Mouse (Mus musculus) heart, embryonic 15.5 days (tissue): ENCODE measurements around the gene Erbb3. TPM values are rescaled to one million over a fixed set of nuclear protein-coding genes. Genes with fewer than 3 reads are reported as not detected.

Experiments used
- ATAC-seq: fragments of 200-750 bp; cut with Nextera tagmentation; replicated peaks from 2 replicates; pipeline ENCODE4 v1.8.0; 2017; ENCODE audit warnings: low read depth, moderate TSS enrichment; ENCODE audit not compliant: insufficient number of reproducible peaks, insufficient read depth, low FRiP score
- H3K27ac ChIP-seq: fragments of 300-500 bp; sonication (generic); 2 replicates; pipeline ENCODE4 v1.5.1; 2015; ENCODE audit warnings: mild to moderate bottlenecking, inconsistent platforms
- H3K27me3 ChIP-seq: fragments of 300-500 bp; sonication (generic); 2 replicates; pipeline ENCODE4 v1.6.1; 2015; ENCODE audit warnings: inconsistent platforms
- H3K36me3 ChIP-seq: fragments of 300-500 bp; sonication (generic); 2 replicates; pipeline ENCODE4 v1.6.1; 2015; ENCODE audit warnings: mild to moderate bottlenecking, inconsistent platforms
- H3K4me1 ChIP-seq: fragments of 300-500 bp; sonication (generic); replicated peaks from 2 replicates; pipeline ENCODE4 v1.6.1; 2015; ENCODE audit warnings: inconsistent platforms
- H3K4me2 ChIP-seq: fragments of 300-500 bp; sonication (generic); 2 replicates; pipeline ENCODE4 v1.6.1; 2015; ENCODE audit warnings: inconsistent platforms, mild to moderate bottlenecking, moderate library complexity
- H3K4me3 ChIP-seq: fragments of 300-500 bp; sonication (generic); 2 replicates; pipeline ENCODE4 v1.5.1; 2015; ENCODE audit warnings: mild to moderate bottlenecking, inconsistent platforms
- H3K9ac ChIP-seq: fragments of 300-500 bp; sonication (generic); 2 replicates; pipeline ENCODE4 v1.6.1; 2015; ENCODE audit warnings: mild to moderate bottlenecking, inconsistent platforms
- H3K9me3 ChIP-seq: fragments of 300-500 bp; sonication (generic); replicated peaks from 2 replicates; pipeline ENCODE4 v1.6.1; 2016; ENCODE audit warnings: inconsistent platforms
- WGBS: fragments of 180-500 bp; shearing (Covaris S2); methylation state at CpG from one replicate; pipeline ENCODE4 v1.1.7; 2015; ENCODE audit warnings: mixed read lengths; 5-methylcytosine and 5-hydroxymethylcytosine counted together
- polyA plus RNA-seq: library from polyadenylated mRNA; unstranded; fragments of >200 nt; fragmentation: Nextera tagmentation; extraction: Ambion mirVana; gene quantifications from 2 replicates; pipeline ENCODE4 v1.2.1, GENCODE M21; 2015

Gene Erbb3
- polyA plus RNA-seq, 1 experiment from 2014 or later: 3.4 TPM

GRCm38 (mm10) chr10:128586546-128586945 lies 2.9 kb downstream of the Erbb3 start:
- no peak overlapping the region for H3K4me2 ChIP-seq

GRCm38 (mm10) chr10:128584386-128584785 lies 5.1 kb downstream of the Erbb3 start:
- no peak for ATAC-seq
- Histone ChIP-seq H3K4me1 (peaks cover 27% of the 10 kb centered on the region), H3K9ac (no peak overlapping the region), H3K9me3 (no peaks in the 10 kb centered on the region), H3K27me3 (peaks cover 21% of the 10 kb centered on the region), H3K4me2 (peak overlapping the region; percentile 59), H3K36me3 (no peaks in the 10 kb centered on the region), H3K27ac (peak overlapping the region; percentile 73; the same call in 1 of the 2 replicates), H3K4me3 (peak overlapping the region; percentile 39; the same call in 1 of the 2 replicates)
- 13% methylated on average over 4 of the region's 4 CpGs for WGBS

More at GRCm38 (mm10) chr10:128586546-128586945, 2.9 kb downstream of the Erbb3 start:
- Histone ChIP-seq H3K27me3 (peaks cover 25% of the 10 kb centered on the region), H3K4me3 (no peak overlapping the region), H3K9ac (no peak overlapping the region), H3K4me1 (peaks cover 28% of the 10 kb centered on the region), H3K9me3 (no peaks in the 10 kb centered on the region), H3K27ac (no peak overlapping the region), H3K36me3 (no peaks in the 10 kb centered on the region)
- 20% methylated on average over 1 of the region's 1 CpGs for WGBS
- no peak for ATAC-seq

- Histone ChIP-seq H3K4me2 (peak overlapping the region; percentile 59), H3K27ac (peak overlapping the region; percentile 73), H3K36me3 (no peaks in the 10 kb centered on the region), H3K9me3 (no peaks in the 10 kb centered on the region), H3K4me1 (peaks cover 20% of the 10 kb centered on the region), H3K27me3 (peaks cover 14% of the 10 kb centered on the region), H3K4me3 (peak overlapping the region; percentile 39), H3K9ac (peak overlapping the region; percentile 50)
- 19% methylated on average over 7 of the region's 7 CpGs for WGBS
- peak; percentile 87 for ATAC-seq
Measured at GRCm38 (mm10) chr10:128583644-128584043, 5.8 kb downstream of the Erbb3 start.

- Histone ChIP-seq H3K9ac (no peak overlapping the region), H3K36me3 (no peaks in the 10 kb centered on the region; the same call in none of the 2 replicates), H3K4me3 (no peak overlapping the region), H3K27ac (no peak overlapping the region), H3K4me2 (no peak overlapping the region), H3K9me3 (no peaks in the 10 kb centered on the region), H3K27me3 (no peaks in the 10 kb centered on the region), H3K4me1 (peaks cover 13% of the 10 kb centered on the region)
- no peak for ATAC-seq
- 81% methylated on average over 4 of the region's 4 CpGs for WGBS
Measured at GRCm38 (mm10) chr10:128579731-128580130, 9.7 kb downstream of the Erbb3 start.

GRCm38 (mm10) chr10:128579298-128579697 lies 10.2 kb downstream of the Erbb3 start:
- Histone ChIP-seq H3K4me3 (no peak overlapping the region), H3K27ac (no peak overlapping the region), H3K36me3 (no peaks in the 10 kb centered on the region; the same call in none of the 2 replicates), H3K27me3 (no peaks in the 10 kb centered on the region), H3K4me2 (no peak overlapping the region), H3K9me3 (no peaks in the 10 kb centered on the region), H3K9ac (no peak overlapping the region), H3K4me1 (peaks cover 11% of the 10 kb centered on the region)
- 70% methylated on average over 3 of the region's 3 CpGs for WGBS
- no peak for ATAC-seq

- Histone ChIP-seq H3K4me2 (no peak overlapping the region), H3K36me3 (no peaks in the 10 kb centered on the region; the same call in none of the 2 replicates), H3K4me1 (peaks cover 2% of the 10 kb centered on the region), H3K4me3 (no peak overlapping the region), H3K9me3 (no peaks in the 10 kb centered on the region), H3K27me3 (no peaks in the 10 kb centered on the region), H3K27ac (no peak overlapping the region), H3K9ac (no peak overlapping the region)
- 55% methylated on average over 11 of the region's 11 CpGs for WGBS
- ATAC-seq: no peak
Measured at GRCm38 (mm10) chr10:128578330-128578729, 11.1 kb downstream of the Erbb3 start.

- Histone ChIP-seq H3K36me3 (peaks cover 3% of the 10 kb centered on the region), H3K27ac (no peak overlapping the region), H3K4me2 (no peak overlapping the region), H3K4me3 (no peak overlapping the region), H3K4me1 (no peaks in the 10 kb centered on the region), H3K9me3 (no peaks in the 10 kb centered on the region), H3K9ac (no peak overlapping the region), H3K27me3 (no peaks in the 10 kb centered on the region)
- WGBS: 81% methylated on average over 2 of the region's 2 CpGs
- no peak for ATAC-seq
Measured at GRCm38 (mm10) chr10:128575063-128575462, 14.4 kb downstream of the Erbb3 start.

- no peaks in the 10 kb centered on the region for H3K9me3 ChIP-seq
- H3K27ac ChIP-seq: peak within 1 kb of the TSS; percentile 92
- peaks cover 23% of the 10 kb centered on the region for H3K36me3 ChIP-seq
- peak within 1 kb of the TSS; percentile 83 for H3K4me2 ChIP-seq
- H3K27me3 ChIP-seq: no peaks in the 10 kb centered on the region
- WGBS: under 1% methylated on average over 58 of the region's 58 CpGs
- peak within 1 kb of the TSS; percentile 88 for H3K4me3 ChIP-seq
- ATAC-seq: peak; percentile 96
- peak within 1 kb of the TSS; percentile 96 for H3K9ac ChIP-seq
- H3K4me1 ChIP-seq: peaks cover 20% of the 10 kb centered on the region
Measured at GRCm38 (mm10) chr10:128565788-128566531, 23.5 kb downstream of the Erbb3 start, which contains the start of gene Pa2g4. Pa2g4 (minus strand) TSS chr10:128565987.

- Histone ChIP-seq H3K9me3 (no peaks in the 10 kb centered on the region), H3K4me2 (peak overlapping the region; percentile 83), H3K27ac (peak overlapping the region; percentile 92), H3K27me3 (no peaks in the 10 kb centered on the region), H3K9ac (peak overlapping the region; percentile 96), H3K36me3 (peaks cover 27% of the 10 kb centered on the region), H3K4me3 (peak overlapping the region; percentile 88), H3K4me1 (peaks cover 20% of the 10 kb centered on the region)
- peak; percentile 8 for ATAC-seq
- WGBS: 0% methylated on average over 42 of the region's 46 CpGs
Measured at GRCm38 (mm10) chr10:128565206-128565787, 24.2 kb downstream of the Erbb3 start.

GRCm38 (mm10) chr10:128563544-128563943 lies 25.9 kb downstream of the Erbb3 start:
- 85% methylated on average over 6 of the region's 6 CpGs for WGBS
- no peak for ATAC-seq
- Histone ChIP-seq H3K27me3 (no peaks in the 10 kb centered on the region), H3K4me2 (peak overlapping the region; percentile 83; the same call in 1 of the 2 replicates), H3K9ac (no peak overlapping the region), H3K4me1 (peaks cover 20% of the 10 kb centered on the region), H3K4me3 (no peak overlapping the region), H3K36me3 (peaks cover 44% of the 10 kb centered on the region), H3K27ac (no peak overlapping the region), H3K9me3 (no peaks in the 10 kb centered on the region)

- WGBS: 85% methylated on average over 6 of the region's 6 CpGs
- Histone ChIP-seq H3K36me3 (peaks cover 50% of the 10 kb centered on the region), H3K27ac (no peak overlapping the region), H3K4me1 (no peaks in the 10 kb centered on the region), H3K9ac (no peak overlapping the region), H3K4me2 (no peak overlapping the region), H3K4me3 (no peak overlapping the region), H3K27me3 (no peaks in the 10 kb centered on the region), H3K9me3 (no peaks in the 10 kb centered on the region)
- no peak for ATAC-seq
Measured at GRCm38 (mm10) chr10:128556963-128557362, 32.5 kb downstream of the Erbb3 start.
